Mouse (Mus musculus): ENCODE measurements around the gene Crebl2. TPM values are rescaled to one million over a fixed set of nuclear protein-coding genes. Genes with fewer than 3 reads are reported as not detected.

Gene Crebl2
- total RNA-seq, 2 experiments from 2014 or later = 14.8 to 17.3 TPM

GRCm38 (mm10) chr6:134820411-134820810 lies 9.5 kb upstream of the Crebl2 start:
- DNase-seq = no peak

GRCm38 (mm10) chr6:134822844-134823243 lies 7.1 kb upstream of the Crebl2 start:
- no peak for DNase-seq

DNA sequence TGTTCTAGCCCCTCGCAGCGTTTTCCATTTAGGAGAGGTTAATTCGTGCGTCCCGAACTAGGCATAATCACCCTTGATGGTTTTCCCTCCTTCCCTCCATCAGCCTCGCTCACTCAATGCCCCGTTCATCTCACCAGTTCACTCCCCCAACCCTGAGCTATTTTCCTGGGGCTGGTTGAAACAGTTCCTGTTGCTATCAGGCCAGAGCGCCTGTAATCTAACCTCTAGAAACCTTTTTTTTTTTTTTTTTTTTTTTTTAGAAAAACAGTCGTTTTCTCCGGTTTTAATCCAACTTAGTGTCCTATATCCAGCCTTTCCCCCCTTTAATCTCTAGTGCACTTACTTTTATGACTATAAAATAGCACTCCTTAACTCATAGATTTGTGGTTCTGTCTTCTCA lies 822 bp downstream of the Crebl2 start:
- DNase-seq = no peak

GRCm38 (mm10) chr6:134834585-134835251 lies 4.8 kb downstream of the Crebl2 start:
- DNase-seq = no peak

DNA sequence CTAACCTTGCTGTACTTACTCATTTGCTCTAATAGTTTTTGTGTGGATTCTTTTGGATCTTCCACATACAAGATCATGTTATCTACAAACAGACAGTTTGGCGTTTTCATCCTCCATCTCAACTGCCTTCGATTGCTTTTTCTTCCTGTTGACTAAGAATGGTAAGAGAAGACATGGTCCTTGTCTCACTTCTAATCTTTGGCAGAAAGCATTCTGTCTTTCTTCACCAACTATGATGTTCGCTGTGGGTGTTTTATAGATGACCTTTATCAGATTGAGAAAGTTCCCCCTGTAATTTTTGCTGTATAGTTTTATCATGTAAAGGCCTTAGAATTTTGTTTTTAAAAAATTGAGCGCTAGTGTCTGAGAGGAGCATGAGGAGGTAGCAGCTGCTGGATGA lies 8.2 kb downstream of the Crebl2 start:
- DNase-seq = no peak

GRCm38 (mm10) chr6:134840346-134840745 lies 10.4 kb downstream of the Crebl2 start:
- no peak for DNase-seq

- DNase-seq = no peak
Measured at GRCm38 (mm10) chr6:134845726-134846125, 15.8 kb downstream of the Crebl2 start.

GRCm38 (mm10) chr6:134846308-134846707 lies 16.4 kb downstream of the Crebl2 start:
- DNase-seq = peak; percentile 24

- no peak for DNase-seq
Measured at GRCm38 (mm10) chr6:134847550-134847949, 17.6 kb downstream of the Crebl2 start.

- peak; percentile 27 for DNase-seq
Measured at GRCm38 (mm10) chr6:134848197-134848890, 18.4 kb downstream of the Crebl2 start.

- DNase-seq = no peak
Measured at GRCm38 (mm10) chr6:134849461-134849860, 19.5 kb downstream of the Crebl2 start.

DNA sequence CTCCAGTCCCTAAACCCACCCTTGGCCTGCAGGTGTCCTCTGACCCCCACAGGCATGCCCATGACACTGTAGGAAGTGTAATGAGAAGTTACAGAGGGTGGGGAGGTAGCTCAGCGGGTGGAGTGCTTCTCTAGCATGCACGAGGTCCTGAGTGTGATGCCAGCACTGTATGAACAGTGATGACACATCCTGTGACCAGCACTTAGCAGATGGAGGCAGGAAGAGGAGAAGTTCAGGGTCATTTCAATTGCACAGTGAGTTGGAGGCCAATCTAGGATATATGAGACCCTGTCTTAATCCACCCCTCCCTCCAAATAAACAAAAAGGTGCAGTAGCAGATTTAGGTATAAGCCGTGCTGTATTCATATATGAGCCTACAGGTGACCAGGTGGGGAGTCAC lies 20.0 kb downstream of the Crebl2 start:
- DNase-seq = peak; percentile 19

- DNase-seq = no peak
Measured at GRCm38 (mm10) chr6:134854782-134855181, 24.8 kb downstream of the Crebl2 start.

- no peak for DNase-seq
Measured at GRCm38 (mm10) chr6:134855926-134856325, 26.0 kb downstream of the Crebl2 start.

- DNase-seq = no peak
Measured at GRCm38 (mm10) chr6:134859021-134859420, 29.1 kb downstream of the Crebl2 start.

GRCm38 (mm10) chr6:134860275-134860674 lies 30.3 kb downstream of the Crebl2 start:
- DNase-seq = no peak

GRCm38 (mm10) chr6:134861386-134861785 lies 31.4 kb downstream of the Crebl2 start:
- DNase-seq = no peak

DNA sequence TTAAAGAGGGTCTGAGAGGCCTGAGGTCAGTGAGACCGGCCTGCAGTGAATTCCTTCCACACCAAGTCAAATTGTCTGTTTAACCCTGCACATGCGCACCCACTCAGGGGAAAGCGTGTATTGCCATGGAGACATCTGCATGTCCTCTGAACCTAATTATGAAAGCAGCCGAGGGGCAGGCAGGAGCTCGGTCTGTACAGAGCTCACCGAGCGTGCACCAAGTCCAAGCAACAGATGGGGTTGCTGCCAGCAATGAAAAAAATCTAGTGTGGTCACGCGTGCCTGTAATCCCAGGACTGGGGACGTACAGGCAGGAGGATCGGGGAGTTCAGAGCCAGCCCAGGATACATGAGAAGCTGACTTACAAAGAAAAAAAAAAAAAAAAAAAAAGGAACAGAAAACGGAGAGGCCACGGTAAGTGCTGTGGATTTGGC lies 32.7 kb downstream of the Crebl2 start:
- peak; percentile 23 for DNase-seq

DNA sequence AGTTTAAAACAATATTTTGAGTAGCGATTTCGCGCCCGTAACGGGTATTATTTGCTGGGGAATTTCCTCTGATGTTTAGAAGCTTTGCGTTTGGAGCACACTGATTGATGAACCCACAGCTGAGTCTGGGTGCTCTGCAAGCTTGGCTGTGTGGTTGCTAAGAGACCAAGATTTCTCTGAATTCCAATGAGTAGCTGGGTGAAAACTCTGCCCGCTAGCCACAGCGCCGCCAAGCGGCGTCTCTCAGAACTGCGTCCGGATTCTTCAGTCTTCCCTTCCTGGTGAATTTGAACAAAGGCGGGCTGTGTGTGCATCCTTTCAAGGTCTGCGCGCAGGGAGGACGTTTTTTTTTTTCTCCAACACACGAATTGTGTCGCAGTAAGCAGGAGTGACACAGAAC lies 33.2 kb downstream of the Crebl2 start:
- peak; percentile 97 for DNase-seq

GRCm38 (mm10) chr6:134866113-134866512 lies 36.2 kb downstream of the Crebl2 start:
- DNase-seq = no peak

GRCm38 (mm10) chr6:134867325-134867724 lies 37.4 kb downstream of the Crebl2 start:
- DNase-seq = no peak

DNA sequence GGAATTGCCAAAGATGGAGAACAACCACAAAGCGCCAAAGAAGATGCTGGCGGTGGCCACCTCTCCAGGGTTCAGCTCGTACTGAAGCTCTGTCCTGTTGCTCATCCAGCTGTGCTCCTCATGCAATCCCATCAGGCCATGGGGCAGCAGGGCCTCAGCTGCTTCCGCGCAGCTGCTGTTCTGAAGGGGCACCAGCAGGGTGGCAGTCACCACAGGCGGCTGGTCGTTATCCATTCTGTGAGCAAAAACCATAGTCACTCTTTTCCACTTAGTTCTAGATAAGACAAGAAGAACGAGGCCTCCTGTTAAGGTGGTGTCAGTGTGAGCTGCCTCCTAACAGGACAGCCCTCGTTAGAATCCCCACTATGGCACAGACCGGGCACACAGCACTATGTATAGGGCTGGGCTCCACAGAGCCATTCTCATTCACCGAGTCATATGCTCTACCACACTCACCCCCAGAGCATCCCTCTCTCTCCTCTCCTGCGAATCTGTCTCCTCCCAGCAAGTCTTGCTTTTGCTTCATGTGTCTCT lies 40.3 kb downstream of the Crebl2 start:
- no peak for DNase-seq

DNA sequence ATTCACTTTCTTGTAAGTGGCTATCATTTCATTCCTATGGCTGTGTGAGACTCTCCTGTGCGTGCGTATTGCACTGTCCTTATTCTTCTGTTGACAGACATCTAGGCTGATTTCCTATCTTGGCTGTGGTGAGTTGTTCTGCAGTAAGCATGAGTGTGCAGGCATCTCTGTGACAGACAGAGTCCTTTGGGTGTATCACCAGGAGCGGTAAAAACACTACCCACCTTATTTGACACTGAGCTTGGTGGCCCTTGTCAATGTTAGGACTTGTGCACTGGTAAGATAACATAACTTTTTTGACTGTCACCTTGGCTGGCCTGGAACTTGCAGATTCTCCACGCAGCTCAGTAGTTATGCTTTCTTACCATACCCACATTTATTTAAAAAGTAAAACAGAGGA lies 40.9 kb downstream of the Crebl2 start:
- no peak for DNase-seq

- DNase-seq = no peak
Measured at GRCm38 (mm10) chr6:134872236-134872635, 42.3 kb downstream of the Crebl2 start.

Data from adrenal gland, postnatal 10 days (tissue).